Mouse (Mus musculus): ENCODE measurements around the gene Msl1.
"Not testable (repeated sequence)": the region's sequence is repeated elsewhere in the genome, so short reads cannot be mapped to it uniquely, and the experiment has no call there.

Gene Msl1

GRCm38 (mm10) chr11:98795714-98796514 lies 598 bp downstream of the Msl1 start:
- DNase-seq (ENCODE audit: low spot score in 2 of 2): no peak

- peak; percentile 86 to 90 for DNase-seq (ENCODE audit: low spot score in 2 of 2)
Measured at GRCm38 (mm10) chr11:98796515-98797216, 1.4 kb downstream of the Msl1 start.

- no peak for DNase-seq (ENCODE audit: low spot score in 2 of 2)
Measured at GRCm38 (mm10) chr11:98797306-98797705, 2.0 kb downstream of the Msl1 start.

GRCm38 (mm10) chr11:98797909-98798308 lies 2.6 kb downstream of the Msl1 start:
- no peak for DNase-seq (ENCODE audit: low spot score in 2 of 2)

GRCm38 (mm10) chr11:98804605-98805004 lies 9.3 kb downstream of the Msl1 start, which contains the start of gene Casc3:
Casc3 (plus strand) TSS chr11:98804905.
- no peak for DNase-seq (ENCODE audit: low spot score in 2 of 2)

- DNase-seq (ENCODE audit: low spot score in 2 of 2): no peak
Measured at GRCm38 (mm10) chr11:98808417-98808816, 13.1 kb downstream of the Msl1 start.

- DNase-seq (ENCODE audit: low spot score in 2 of 2): peak; percentile 99
Measured at GRCm38 (mm10) chr11:98809457-98810290, 14.4 kb downstream of the Msl1 start.

- DNase-seq (ENCODE audit: low spot score in 2 of 2): no peak
Measured at GRCm38 (mm10) chr11:98810686-98811085, 15.4 kb downstream of the Msl1 start.

- no peak for DNase-seq (ENCODE audit: low spot score in 2 of 2)
Measured at GRCm38 (mm10) chr11:98816706-98817239, 21.5 kb downstream of the Msl1 start.

GRCm38 (mm10) chr11:98820968-98821367 lies 25.7 kb downstream of the Msl1 start:
- DNase-seq (ENCODE audit: low spot score in 2 of 2): no peak

GRCm38 (mm10) chr11:98826071-98826470 lies 30.8 kb downstream of the Msl1 start:
- not testable (repeated sequence) for DNase-seq (ENCODE audit: low spot score in 2 of 2)

GRCm38 (mm10) chr11:98827877-98828276 lies 32.6 kb downstream of the Msl1 start:
- no peak for DNase-seq (ENCODE audit: low spot score in 2 of 2)

- DNase-seq (ENCODE audit: low spot score in 2 of 2): no peak
Measured at GRCm38 (mm10) chr11:98829091-98829775, 33.9 kb downstream of the Msl1 start.

- no peak for DNase-seq (ENCODE audit: low spot score in 2 of 2)
Measured at GRCm38 (mm10) chr11:98829875-98830274, 34.6 kb downstream of the Msl1 start.

- peak; percentile 59 to 80 for DNase-seq (ENCODE audit: low spot score in 2 of 2)
Measured at GRCm38 (mm10) chr11:98835296-98835695, 40.0 kb downstream of the Msl1 start.

GRCm38 (mm10) chr11:98835725-98836124 lies 40.4 kb downstream of the Msl1 start:
- peak in 1 of 2 experiments; percentile 66 for DNase-seq (ENCODE audit: low spot score in 2 of 2)

GRCm38 (mm10) chr11:98836128-98836527 lies 40.8 kb downstream of the Msl1 start:
- DNase-seq (ENCODE audit: low spot score in 2 of 2): peak in 1 of 2 experiments; percentile 52

- peak; percentile 88 to 89 for DNase-seq (ENCODE audit: low spot score in 2 of 2)
Measured at GRCm38 (mm10) chr11:98836651-98837141, 41.4 kb downstream of the Msl1 start, which contains the start of gene Rapgefl1. Rapgefl1 (plus strand) TSS chr11:98836785.

- peak; percentile 59 for DNase-seq (ENCODE audit: low spot score in 2 of 2)
Measured at GRCm38 (mm10) chr11:98837231-98837704, 42.0 kb downstream of the Msl1 start.

GRCm38 (mm10) chr11:98837917-98838316 lies 42.6 kb downstream of the Msl1 start:
- DNase-seq (ENCODE audit: low spot score in 2 of 2): peak in 1 of 2 experiments; percentile 49

GRCm38 (mm10) chr11:98838512-98838911 lies 43.2 kb downstream of the Msl1 start:
- DNase-seq (ENCODE audit: low spot score in 2 of 2): peak; percentile 74 to 82
